Comparison of ENCODE assay signal across 7 mouse cellular contexts in the genomic region with DNA sequence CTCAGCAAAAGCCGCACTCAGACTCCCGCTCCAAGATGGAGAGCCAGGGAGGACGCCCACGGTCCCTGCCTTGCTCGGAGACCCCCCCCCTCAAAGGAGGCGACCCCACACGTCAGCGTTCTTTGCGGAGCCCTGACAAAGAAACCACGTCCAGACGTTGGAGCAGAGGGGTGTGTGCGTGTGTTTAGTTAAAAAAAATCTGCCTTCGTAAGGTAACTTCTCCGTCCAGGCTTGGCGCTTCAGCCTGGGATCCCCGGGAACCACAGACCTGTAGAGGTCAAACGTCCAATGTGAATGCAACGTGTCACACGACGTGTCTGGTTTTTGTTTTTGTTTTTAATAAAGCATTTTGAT. TPM values are rescaled to one million over a fixed set of nuclear protein-coding genes. Genes with fewer than 3 reads are reported as not detected.
DNase-seq lines count a peak whose midpoint lies in the region; ATAC-seq and TF ChIP-seq lines count a peak whose summit lies in the region.

No protein-coding gene starts in this region.

- ATAC-seq in embryonic facial prominence, embryonic 13.5 days (ENCODE audit: insufficient number of reproducible peaks, insufficient read depth, low FRiP score, low TSS enrichment, low read depth): peak; percentile 66; the same call in 1 of the 2 replicates
- ATAC-seq in hindbrain, postnatal 0 days: peak; percentile 80
- peak; percentile 80; the same call in 1 of the 2 replicates for ATAC-seq in midbrain, embryonic 11.5 days (ENCODE audit: low FRiP score)
- no peak for ATAC-seq in monocyte, adult 5-6 weeks (replicated peaks; ENCODE audit: insufficient number of reproducible peaks, low FRiP score, low TSS enrichment, poor library complexity, severe bottlenecking)

- DNase-seq in spleen, adult 2 months (ENCODE audit: low read depth in 1 of 2, low spot score in 2 of 2): no peak
- no peak for DNase-seq in spleen, adult 12 weeks (ENCODE audit: low spot score)
- no peak for DNase-seq in hindbrain, postnatal 0 days (ENCODE audit: low spot score)
- DNase-seq in midbrain, embryonic 11.5 days (ENCODE audit: low spot score, missing footprints): no peak
- no peak for DNase-seq in layer of hippocampus, adult 11-12 months (ENCODE audit: low spot score)

- no peak for TF ChIP-seq POLR2A in spleen, adult 2 months (IDR thresholded peaks at IDR 0.05; ENCODE audit: low read depth, low read length)

- H3K27me3 ChIP-seq in spleen, adult 2 months (ENCODE audit: control insufficient read depth, insufficient read depth, low read length): peaks cover 16% of the 10 kb centered on the region
- H3K27me3 ChIP-seq in embryonic facial prominence, embryonic 13.5 days: no peaks in the 10 kb centered on the region
- H3K27me3 ChIP-seq in hindbrain, postnatal 0 days (ENCODE audit: insufficient read depth, low read length): no peaks in the 10 kb centered on the region
- no peaks in the 10 kb centered on the region for H3K27me3 ChIP-seq in midbrain, embryonic 11.5 days (ENCODE audit: control insufficient read depth, insufficient read depth, low read length)

- peak overlapping the region; percentile 43; the same call in 1 of the 2 replicates for H3K27ac ChIP-seq in spleen, adult 2 months (ENCODE audit: insufficient read depth, low read length)
- peak overlapping the region; percentile 98 for H3K27ac ChIP-seq in embryonic facial prominence, embryonic 13.5 days
- peak overlapping the region; percentile 99 for H3K27ac ChIP-seq in hindbrain, postnatal 0 days
- H3K27ac ChIP-seq in midbrain, embryonic 11.5 days (ENCODE audit: low read depth, low read length): peak overlapping the region; percentile 95

- no peaks in the 10 kb centered on the region for H3K9me3 ChIP-seq in embryonic facial prominence, embryonic 13.5 days
- H3K9me3 ChIP-seq in hindbrain, postnatal 0 days (ENCODE audit: low read length): no peaks in the 10 kb centered on the region
- H3K9me3 ChIP-seq in midbrain, embryonic 11.5 days (ENCODE audit: control insufficient read depth, low read length): no peaks in the 10 kb centered on the region

- peak overlapping the region; percentile 54; the same call in 1 of the 2 replicates for H3K4me3 ChIP-seq in spleen, adult 2 months (ENCODE audit: extremely low read depth, insufficient read depth, insufficient read length)
- peak overlapping the region; percentile 94 for H3K4me3 ChIP-seq in embryonic facial prominence, embryonic 13.5 days
- peak overlapping the region; percentile 92 for H3K4me3 ChIP-seq in hindbrain, postnatal 0 days (ENCODE audit: low read length)
- peak overlapping the region; percentile 98 for H3K4me3 ChIP-seq in midbrain, embryonic 11.5 days (ENCODE audit: low read depth, low read length)

- under 1% methylated on average over 20 of the region's 20 CpGs for WGBS in spleen, adult 2 months
- WGBS in embryonic facial prominence, embryonic 13.5 days: under 1% methylated on average over 20 of the region's 20 CpGs
- WGBS in hindbrain, postnatal 0 days: 0% methylated on average over 20 of the region's 20 CpGs
- under 1% methylated on average over 20 of the region's 20 CpGs for WGBS in midbrain, embryonic 11.5 days

- H3K9ac ChIP-seq in embryonic facial prominence, embryonic 13.5 days: peak overlapping the region; percentile 99
- H3K9ac ChIP-seq in hindbrain, postnatal 0 days (replicated peaks; ENCODE audit: low read length): peak overlapping the region; percentile 99
- peak overlapping the region; percentile 100 for H3K9ac ChIP-seq in midbrain, embryonic 11.5 days (ENCODE audit: low read length)

- H3K36me3 ChIP-seq in spleen, adult 2 months (ENCODE audit: control insufficient read depth, insufficient read depth, low read length): no peaks in the 10 kb centered on the region
- H3K36me3 ChIP-seq in embryonic facial prominence, embryonic 13.5 days: no peaks in the 10 kb centered on the region
- no peaks in the 10 kb centered on the region for H3K36me3 ChIP-seq in hindbrain, postnatal 0 days (ENCODE audit: insufficient read depth, low read length)
- no peaks in the 10 kb centered on the region for H3K36me3 ChIP-seq in midbrain, embryonic 11.5 days (ENCODE audit: control insufficient read depth, insufficient read depth, low read length)

- peak overlapping the region; percentile 87 for H3K4me2 ChIP-seq in embryonic facial prominence, embryonic 13.5 days
- peak overlapping the region; percentile 64 for H3K4me2 ChIP-seq in hindbrain, postnatal 0 days (ENCODE audit: low read depth, low read length)
- peak overlapping the region; percentile 79 for H3K4me2 ChIP-seq in midbrain, embryonic 11.5 days

- no peak for TF ChIP-seq CTCF in spleen, adult 2 months (IDR thresholded peaks at IDR 0.05; ENCODE audit: extremely low read depth, insufficient read depth, insufficient read length, insufficient replicate concordance)
- no peak for TF ChIP-seq CTCF in hindbrain, postnatal 0 days (IDR thresholded peaks at IDR 0.05; ENCODE audit: low read depth)

- H3K4me1 ChIP-seq in spleen, adult 2 months (ENCODE audit: control insufficient read depth, insufficient read depth, insufficient read length): peaks cover 8% of the 10 kb centered on the region
- peaks cover 24% of the 10 kb centered on the region for H3K4me1 ChIP-seq in embryonic facial prominence, embryonic 13.5 days
- H3K4me1 ChIP-seq in hindbrain, postnatal 0 days (ENCODE audit: insufficient read depth, low read length): 0 out of 2 replicates have a peak, but pooled peaks cover 4% of the 10 kb centered on the region
- peaks cover 20% of the 10 kb centered on the region for H3K4me1 ChIP-seq in midbrain, embryonic 11.5 days (ENCODE audit: control insufficient read depth, insufficient read depth, low read length)

RNA-seq across cellular contexts. Expression of a gene that starts 0.4 kb away (rescaled TPM):
- 1.1 and 1.3 TPM in 2 replicates for polyA plus RNA-seq in spleen, adult 2 months (2012; rRNA removed)
- polyA plus RNA-seq in embryonic facial prominence, embryonic 13.5 days (2015; fragmentation: Nextera tagmentation; extraction: Ambion mirVana): 62.3 and 77.4 TPM in 2 replicates
- 73.0 and 92.9 TPM in 2 replicates for total RNA-seq in hindbrain, postnatal 0 days (2014; rRNA removed)
- polyA plus RNA-seq in hindbrain, postnatal 0 days (2015; fragmentation: Nextera tagmentation; extraction: Ambion mirVana): 136 and 146 TPM in 2 replicates
- polyA plus RNA-seq in midbrain, embryonic 11.5 days (2014; fragmentation: Nextera tagmentation; extraction: Ambion mirVana): 76.8 and 85.8 TPM in 2 replicates
- 1.2 to 3.0 TPM (median 2.1 TPM) in 3 replicates for total RNA-seq in monocyte, adult 5-6 weeks (2017)

Comparison
In these comparisons a context has a peak if more than half of its experiments do, and no peak if none do; other contexts are left out.
1. H3K27ac ChIP-seq: peak in every context shown above with its lines; median percentile 99 in hindbrain, postnatal 0 days; 98 in embryonic facial prominence, embryonic 13.5 days; 95 in midbrain, embryonic 11.5 days; 43 in spleen, adult 2 months.
2. RNA of a gene that starts 0.4 kb away (polyA plus RNA-seq): 136 to 146 TPM in hindbrain, postnatal 0 days, 76.8 to 85.8 TPM in midbrain, embryonic 11.5 days and 62.3 to 77.4 TPM in embryonic facial prominence, embryonic 13.5 days; 1.1 to 1.3 TPM in spleen, adult 2 months; every median in the first group is over 10 times any median in the second.
3. Peak in every context shown above with its lines, with median percentiles within 50 percentile points of each other: H3K4me3 ChIP-seq, H3K4me2 ChIP-seq and H3K9ac ChIP-seq.